Mouse (Mus musculus) kidney, adult 11 months (tissue): ENCODE data around the gene Rrnad1.

Experiments
- DNase-seq: peaks from one replicate; pipeline ENCODE4 v3.0.0; 2022

Rrnad1 gene

GRCm38 (mm10) chr3:87930078-87930795, at the start of gene Rrnad1, which contains the start of gene Isg20l2:
Rrnad1 (minus strand) TSS chr3:87930717.
Isg20l2 (plus strand) TSS chr3:87930314.
- peak; percentile 96 for DNase-seq

- DNase-seq, result no peak
Measured at GRCm38 (mm10) chr3:87980085-87980484, 49.6 kb upstream of the Rrnad1 start.

GRCm38 (mm10) chr3:87979493-87979892, 49.0 kb upstream of the Rrnad1 start:
- no peak for DNase-seq

GRCm38 (mm10) chr3:87974381-87974987, 44.0 kb upstream of the Rrnad1 start:
- DNase-seq, result no peak

- DNase-seq, result no peak
Measured at GRCm38 (mm10) chr3:87973593-87974380, 43.3 kb upstream of the Rrnad1 start.

- DNase-seq, result no peak
Measured at GRCm38 (mm10) chr3:87972776-87973175, 42.3 kb upstream of the Rrnad1 start.

- DNase-seq, result no peak
Measured at GRCm38 (mm10) chr3:87972203-87972664, 41.7 kb upstream of the Rrnad1 start.

GRCm38 (mm10) chr3:87971489-87972202, 41.1 kb upstream of the Rrnad1 start:
- DNase-seq, result no peak

- DNase-seq, result peak; percentile 47
Measured at GRCm38 (mm10) chr3:87970939-87971488, 40.5 kb upstream of the Rrnad1 start, which contains the start of gene Nes. Nes (plus strand) TSS chr3:87971078.

GRCm38 (mm10) chr3:87970184-87970938, 39.8 kb upstream of the Rrnad1 start:
- DNase-seq, result peak; percentile 32

- DNase-seq, result peak; percentile 85
Measured at GRCm38 (mm10) chr3:87960586-87961191, 30.2 kb upstream of the Rrnad1 start.

- DNase-seq, result no peak
Measured at GRCm38 (mm10) chr3:87960191-87960585, 29.7 kb upstream of the Rrnad1 start.

GRCm38 (mm10) chr3:87959371-87959770, 28.9 kb upstream of the Rrnad1 start:
- no peak for DNase-seq

GRCm38 (mm10) chr3:87958967-87959366, 28.4 kb upstream of the Rrnad1 start:
- DNase-seq, result no peak

- DNase-seq, result no peak
Measured at GRCm38 (mm10) chr3:87958476-87958875, 28.0 kb upstream of the Rrnad1 start.

- DNase-seq, result no peak
Measured at GRCm38 (mm10) chr3:87958056-87958455, 27.5 kb upstream of the Rrnad1 start.

GRCm38 (mm10) chr3:87952440-87952839, 21.9 kb upstream of the Rrnad1 start:
- no peak for DNase-seq

GRCm38 (mm10) chr3:87951946-87952345, 21.4 kb upstream of the Rrnad1 start:
- DNase-seq, result no peak

GRCm38 (mm10) chr3:87949955-87950515, 19.5 kb upstream of the Rrnad1 start:
- DNase-seq, result no peak

GRCm38 (mm10) chr3:87949266-87949954, 18.9 kb upstream of the Rrnad1 start:
- no peak for DNase-seq
